Mouse (Mus musculus) CH12.LX (cell line): ENCODE data around the gene Rspry1.

Experiments used
- BHLHE40 ChIP-seq: IDR thresholded peaks from 2 replicates; pipeline ENCODE4 v1.6.1; 2011; ENCODE audit warnings: mild to moderate bottlenecking, low read depth, low read length, improper control_type of control experiment
- CTCF ChIP-seq, 2 experiments: IDR thresholded peaks in 1 of 2; conservative IDR thresholded peaks in 1 of 2; 2 replicates each; pipeline ENCODE4 v1.5.1; 2011 to 2012; ENCODE audit warnings: low read depth in 2 of 2, low read length in 2 of 2, improper control_type of control experiment in 1 of 2, inconsistent platforms in 1 of 2, mild to moderate bottlenecking in 1 of 2, moderate library complexity in 1 of 2
- EP300 ChIP-seq: IDR thresholded peaks from 2 replicates; pipeline ENCODE4 v1.6.1; 2011; ENCODE audit warnings: low read length, improper control_type of control experiment
- MAZ ChIP-seq: IDR thresholded peaks from 2 replicates; pipeline ENCODE4 v1.6.1; 2012; ENCODE audit warnings: low read depth, mild to moderate bottlenecking, inconsistent platforms, low read length, improper control_type of control experiment, moderate library complexity
- MYC ChIP-seq: IDR thresholded peaks from 2 replicates; pipeline ENCODE4 v1.6.1; 2011; ENCODE audit warnings: low read depth, mild to moderate bottlenecking, improper control_type of control experiment, low read length
- POLR2A ChIP-seq: IDR thresholded peaks from 2 replicates; pipeline ENCODE4 v1.6.1; 2011; ENCODE audit warnings: low read depth, mild to moderate bottlenecking, improper control_type of control experiment, low read length
- RAD21 ChIP-seq: IDR thresholded peaks from 2 replicates; pipeline ENCODE4 v1.6.1; 2011; ENCODE audit warnings: low read depth, mild to moderate bottlenecking, low read length, improper control_type of control experiment, moderate library complexity
- SIN3A ChIP-seq: IDR thresholded peaks from 2 replicates; pipeline ENCODE4 v1.6.1; 2012; ENCODE audit warnings: low read length, improper control_type of control experiment, inconsistent platforms
- TCF12 ChIP-seq: IDR thresholded peaks from 2 replicates; pipeline ENCODE4 v1.6.1; 2014; ENCODE audit warnings: low read depth, mild to moderate bottlenecking, inconsistent platforms, low read length, improper control_type of control experiment
- UBTF ChIP-seq: IDR thresholded peaks from 2 replicates; pipeline ENCODE4 v1.6.1; 2012; ENCODE audit warnings: low read depth, mild to moderate bottlenecking, inconsistent platforms, low read length, improper control_type of control experiment, moderate library complexity
- USF1 ChIP-seq: IDR thresholded peaks from 2 replicates; pipeline ENCODE4 v1.6.1; 2014; ENCODE audit warnings: low read depth, mild to moderate bottlenecking, inconsistent platforms, low read length, improper control_type of control experiment
- ZC3H11A ChIP-seq: IDR thresholded peaks from 2 replicates; pipeline ENCODE4 v1.6.1; 2012; ENCODE audit warnings: low read depth, mild to moderate bottlenecking, inconsistent platforms, low read length, improper control_type of control experiment
- ZMIZ1 ChIP-seq: IDR thresholded peaks from 2 replicates; pipeline ENCODE4 v1.6.1; 2012; ENCODE audit warnings: low read depth, mild to moderate bottlenecking, inconsistent platforms, low read length, improper control_type of control experiment
- ZNF384 ChIP-seq: IDR thresholded peaks from 2 replicates; pipeline ENCODE4 v1.6.1; 2012; ENCODE audit warnings: low read depth, low read length, improper control_type of control experiment, inconsistent platforms

GRCm38 (mm10) chr8:94601034-94601606 lies 617 bp upstream of the Rspry1 start:
- TF ChIP-seq CTCF (conservative IDR thresholded peaks at IDR 0.05 in 1 of 2, IDR thresholded peaks at IDR 0.05 in 1 of 2; ENCODE audit: low read depth in 2 of 2, low read length in 2 of 2), result no peak
- TF ChIP-seq POLR2A, result no peak
- TF ChIP-seq USF1, result no peak
- no peak for TF ChIP-seq EP300
- TF ChIP-seq ZC3H11A, result no peak
- TF ChIP-seq BHLHE40, result no peak
- no peak for TF ChIP-seq UBTF
- no peak for TF ChIP-seq MYC
- no peak for TF ChIP-seq ZNF384
- no peak for TF ChIP-seq TCF12
- no peak for TF ChIP-seq MAZ
- no peak for TF ChIP-seq ZMIZ1
- no peak for TF ChIP-seq RAD21
- no peak for TF ChIP-seq SIN3A
